8 mouse cellular contexts compared by ENCODE assay signal in the genomic region with DNA sequence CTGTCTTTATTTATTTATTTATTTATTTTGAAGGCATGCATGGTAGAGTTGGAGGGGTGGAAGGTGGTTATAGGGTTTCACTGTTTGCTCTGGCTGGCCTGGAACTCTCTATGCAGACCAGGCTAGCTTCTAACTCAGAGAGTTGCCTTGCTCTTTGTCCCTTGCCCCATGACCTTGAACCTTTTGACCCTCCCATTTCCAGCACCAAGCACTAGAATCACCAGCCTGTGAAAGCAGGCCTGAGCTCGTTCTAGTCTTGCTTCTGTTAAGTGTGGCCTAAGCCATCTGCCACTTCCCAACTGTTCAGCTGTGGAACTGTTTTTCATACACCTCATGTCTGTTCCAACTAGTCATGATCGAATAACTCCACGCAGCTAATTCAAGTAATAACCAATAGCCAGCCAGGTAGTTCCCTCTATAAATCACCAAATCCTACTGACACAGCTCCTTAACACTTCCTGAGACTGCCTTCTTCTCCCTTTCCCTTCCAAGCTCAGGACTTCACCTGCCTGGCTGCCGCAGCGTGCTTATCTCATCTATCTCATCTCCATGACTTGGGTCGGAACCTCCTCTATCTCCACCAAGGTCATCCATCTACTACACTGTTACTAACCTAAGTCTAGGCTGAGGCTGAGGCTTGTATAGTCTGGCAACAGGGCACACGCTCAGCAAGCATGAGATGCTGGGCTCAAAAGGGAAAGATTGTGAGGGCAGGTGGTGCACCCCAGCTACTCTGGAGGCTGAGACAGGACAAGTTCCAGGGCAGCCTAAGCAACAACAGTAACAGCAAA. TPM values are rescaled to one million over a fixed set of nuclear protein-coding genes. Genes with fewer than 3 reads are reported as not detected.
DNase-seq lines count a peak whose midpoint lies in the region; ATAC-seq and TF ChIP-seq lines count a peak whose summit lies in the region.

No protein-coding gene starts in this region.

- TF ChIP-seq CTCF in gastrocnemius, adult 2 months (IDR thresholded peaks at IDR 0.05), result no peak
- TF ChIP-seq CTCF in bone marrow macrophage, adult 2 months (IDR thresholded peaks at IDR 0.05; ENCODE audit: low read depth, low read length), result no peak

- intact Hi-C loops in gastrocnemius, adult 2 months (cut with DNase I), result no loop called here
- intact Hi-C loops in gastrocnemius, postnatal 14 days (cut with DNase I; ENCODE audit: low total_unique reads), result no loop called here

- H3K9me3 ChIP-seq in intestine, embryonic 14.5 days (ENCODE audit: control insufficient read depth, low read length), result no peaks in the 10 kb centered on the region

- H3K79me2 ChIP-seq in macrophage (ENCODE audit: inconsistent target), result peaks cover 67% of the 10 kb centered on the region

- H3K4me2 ChIP-seq in intestine, embryonic 14.5 days (ENCODE audit: low read length), result peak overlapping the region; percentile 79

- H3K27me3 ChIP-seq in intestine, embryonic 14.5 days (replicated peaks; ENCODE audit: control insufficient read depth, insufficient read depth, low read length), result no peaks in the 10 kb centered on the region

- H3K4me3 ChIP-seq in gastrocnemius, adult 2 months, result peak overlapping the region; percentile 77
- peak overlapping the region; percentile 68 for H3K4me3 ChIP-seq in bone marrow macrophage, adult 2 months (ENCODE audit: insufficient read depth, low read length)
- H3K4me3 ChIP-seq in intestine, embryonic 14.5 days (ENCODE audit: low read depth, low read length), result peak overlapping the region; percentile 79
- peak overlapping the region; percentile 98 for H3K4me3 ChIP-seq in macrophage (ENCODE audit: inconsistent target)

- H3K9ac ChIP-seq in intestine, embryonic 14.5 days (ENCODE audit: low read length), result peak overlapping the region; percentile 76; the same call in 1 of the 2 replicates

- peaks cover 19% of the 10 kb centered on the region for H3K4me1 ChIP-seq in bone marrow macrophage, adult 2 months (ENCODE audit: control insufficient read depth, insufficient read depth, low read length)
- H3K4me1 ChIP-seq in intestine, embryonic 14.5 days (replicated peaks; ENCODE audit: control insufficient read depth, insufficient read depth, low read length), result peaks cover 8% of the 10 kb centered on the region; the same call in 1 of the 2 replicates

- DNase-seq in gastrocnemius, adult 2 months, result no peak
- DNase-seq in gastrocnemius, postnatal 14 days, result no peak
- no peak for DNase-seq in intestine, embryonic 14.5 days (ENCODE audit: low spot score)
- DNase-seq in ovary, adult 18-20 months (ENCODE audit: low spot score), result no peak
- no peak for DNase-seq in cerebellum, adult 8-10 months

- no peak for TF ChIP-seq POLR2A in bone marrow macrophage, adult 2 months (IDR thresholded peaks at IDR 0.05; ENCODE audit: borderline replicate concordance, low read depth, low read length)

- H3K27ac ChIP-seq in gastrocnemius, adult 2 months, result peak overlapping the region; percentile 98
- no peak overlapping the region for H3K27ac ChIP-seq in bone marrow macrophage, adult 2 months (ENCODE audit: insufficient read depth, low read depth, low read length)
- no peak overlapping the region for H3K27ac ChIP-seq in intestine, embryonic 14.5 days (ENCODE audit: low read depth)
- peak overlapping the region; percentile 71; the same call in 1 of the 2 replicates for H3K27ac ChIP-seq in macrophage

- 86% methylated on average over 7 of the region's 7 CpGs for WGBS in intestine, embryonic 14.5 days
- 72% methylated on average over 7 of the region's 7 CpGs for WGBS in macrophage (ENCODE audit: missing documents)

- no peak for ATAC-seq in intestine, embryonic 14.5 days (replicated peaks; ENCODE audit: low FRiP score, low TSS enrichment, low read depth)
- ATAC-seq in cerebellum, adult (ENCODE audit: insufficient number of reproducible peaks, low FRiP score, low TSS enrichment), result no peak

- peaks cover 54% of the 10 kb centered on the region for H3K36me3 ChIP-seq in intestine, embryonic 14.5 days (ENCODE audit: control insufficient read depth, insufficient read depth, low read length)
- H3K36me3 ChIP-seq in macrophage (ENCODE audit: inconsistent target), result peaks cover 40% of the 10 kb centered on the region

RNA-seq across cellular contexts. Expression of a gene that starts 1.4 kb away (rescaled TPM):
- 100 to 1,000 TPM; 269 to 419 TPM for total RNA-seq in gastrocnemius, adult 2 months (2021)
- total RNA-seq in gastrocnemius, postnatal 14 days (2021), result 100 to 1,000 TPM; 334 to 384 TPM
- 133 and 155 TPM in 2 replicates for polyA plus RNA-seq in bone marrow macrophage, adult 2 months (2012; ENCODE audit: insufficient read depth, insufficient read length, missing spikeins)
- 407 and 414 TPM in 2 replicates for polyA plus RNA-seq in intestine, embryonic 14.5 days (2014; fragmentation: Nextera tagmentation; extraction: Ambion mirVana)
- 10 to 100 TPM in 16 of 26 experiments, 1 to 10 TPM in 10; 2.5 to 28.4 (median 11.9) TPM for total RNA-seq in macrophage (2018; cell fraction: chromatin; rRNA removed)
- 100 to 1,000 TPM; 120 to 179 (median 146) TPM for total RNA-seq in macrophage (2018; cell fraction: cytosol; rRNA removed)
- 10 to 100 TPM; 19.4 to 75.3 (median 44.1) TPM for total RNA-seq in macrophage (2018; cell fraction: nucleus; rRNA removed)
- 84.1 to 152 TPM (median 148 TPM) in 3 replicates for polyA plus RNA-seq in macrophage (2018)

RNA-seq across cellular contexts. Expression of a gene that starts 1.5 kb away (rescaled TPM):
- 100 to 1,000 TPM; 211 to 231 TPM for total RNA-seq in gastrocnemius, adult 2 months (2021)
- 100 to 1,000 TPM; 144 to 150 TPM for total RNA-seq in gastrocnemius, postnatal 14 days (2021)
- 56.0 and 61.1 TPM in 2 replicates for polyA plus RNA-seq in bone marrow macrophage, adult 2 months (2012; ENCODE audit: insufficient read depth, insufficient read length, missing spikeins)
- 297 and 341 TPM in 2 replicates for polyA plus RNA-seq in intestine, embryonic 14.5 days (2014; fragmentation: Nextera tagmentation; extraction: Ambion mirVana)
- 10 to 100 TPM in 10 of 26 experiments, 1 to 10 TPM in 14, not detected in 2; 2.7 to 19.9 (median 7.9) TPM for total RNA-seq in macrophage (2018; cell fraction: chromatin; rRNA removed)
- 100 to 1,000 TPM in 19 of 26 experiments, 10 to 100 TPM in 7; 86.0 to 197 (median 118) TPM for total RNA-seq in macrophage (2018; cell fraction: cytosol; rRNA removed)
- 10 to 100 TPM in 24 of 26 experiments, 1 to 10 TPM in 2; 3.8 to 54.0 (median 23.9) TPM for total RNA-seq in macrophage (2018; cell fraction: nucleus; rRNA removed)
- polyA plus RNA-seq in macrophage (2018), result 108 to 125 TPM (median 123 TPM) in 3 replicates

RNA-seq across cellular contexts. Expression of a gene that starts 14.9 kb away (rescaled TPM):
- under 1 TPM; 0.53 to 0.61 TPM for total RNA-seq in gastrocnemius, adult 2 months (2021)
- under 1 TPM; 0.35 to 0.74 TPM for total RNA-seq in gastrocnemius, postnatal 14 days (2021)
- polyA plus RNA-seq in bone marrow macrophage, adult 2 months (2012; ENCODE audit: insufficient read depth, insufficient read length, missing spikeins), result 0.55 TPM in 1 of 2 replicates, not detected in the other
- polyA plus RNA-seq in intestine, embryonic 14.5 days (2014; fragmentation: Nextera tagmentation; extraction: Ambion mirVana), result 2.3 and 3.8 TPM in 2 replicates
- total RNA-seq in macrophage (2018; cell fraction: chromatin; rRNA removed), result 1 to 10 TPM in 11 of 26 experiments, under 1 TPM in 5, not detected in 10; 0.48 to 8.8 (median 1.4) TPM
- under 1 TPM; 0.17 to 0.96 (median 0.49) TPM for total RNA-seq in macrophage (2018; cell fraction: cytosol; rRNA removed)
- 1 to 10 TPM in 14 of 26 experiments, under 1 TPM in 8, not detected in 4; 0.46 to 3.2 (median 1.3) TPM for total RNA-seq in macrophage (2018; cell fraction: nucleus; rRNA removed)
- polyA plus RNA-seq in macrophage (2018), result 0.34 to 1.1 TPM (median 0.45 TPM) in 3 replicates

RNA-seq across cellular contexts. Expression of a gene that starts 15.0 kb away (rescaled TPM):
- total RNA-seq in gastrocnemius, adult 2 months (2021), result 10 to 100 TPM; 11.1 to 11.7 TPM
- total RNA-seq in gastrocnemius, postnatal 14 days (2021), result 10 to 100 TPM; 12.8 to 13.0 TPM
- polyA plus RNA-seq in bone marrow macrophage, adult 2 months (2012; ENCODE audit: insufficient read depth, insufficient read length, missing spikeins), result 14.4 and 19.0 TPM in 2 replicates
- 20.7 and 24.7 TPM in 2 replicates for polyA plus RNA-seq in intestine, embryonic 14.5 days (2014; fragmentation: Nextera tagmentation; extraction: Ambion mirVana)
- 10 to 100 TPM; 18.2 to 70.8 (median 47.2) TPM for total RNA-seq in macrophage (2018; cell fraction: chromatin; rRNA removed)
- 10 to 100 TPM; 16.5 to 28.0 (median 20.7) TPM for total RNA-seq in macrophage (2018; cell fraction: cytosol; rRNA removed)
- 10 to 100 TPM; 15.8 to 62.4 (median 34.6) TPM for total RNA-seq in macrophage (2018; cell fraction: nucleus; rRNA removed)
- polyA plus RNA-seq in macrophage (2018), result 17.0 to 40.6 TPM (median 19.3 TPM) in 3 replicates

RNA-seq across cellular contexts. Expression of a gene that starts 41.1 kb away (rescaled TPM):
- not detected for total RNA-seq in gastrocnemius, adult 2 months (2021)
- total RNA-seq in gastrocnemius, postnatal 14 days (2021), result not detected
- polyA plus RNA-seq in bone marrow macrophage, adult 2 months (2012; ENCODE audit: insufficient read depth, insufficient read length, missing spikeins), result not detected in 2 replicates
- not detected in 2 replicates for polyA plus RNA-seq in intestine, embryonic 14.5 days (2014; fragmentation: Nextera tagmentation; extraction: Ambion mirVana)
- 1 to 10 TPM in 1 of 26 experiments, not detected in 25; 2.0 TPM for total RNA-seq in macrophage (2018; cell fraction: chromatin; rRNA removed)
- under 1 TPM in 7 of 26 experiments, not detected in 19; 0.14 to 0.47 (median 0.19) TPM for total RNA-seq in macrophage (2018; cell fraction: cytosol; rRNA removed)
- under 1 TPM in 1 of 26 experiments, not detected in 25; 0.53 TPM for total RNA-seq in macrophage (2018; cell fraction: nucleus; rRNA removed)
- not detected in 3 replicates for polyA plus RNA-seq in macrophage (2018)

Comparison
In these comparisons a context has a peak if more than half of its experiments do, and no peak if none do; other contexts are left out.
1. H3K27ac ChIP-seq: peak in gastrocnemius, adult 2 months (single experiment) and macrophage (single experiment); none in bone marrow macrophage, adult 2 months (single experiment) and intestine, embryonic 14.5 days (single experiment).
2. Peak in every context shown above with its lines, with median percentiles within 50 percentile points of each other: H3K4me3 ChIP-seq.